Mouse (Mus musculus) intestine, postnatal 0 days (tissue): ENCODE measurements at regions not wholly inside any gene's neighbourhood (a gene's known extent, or its start where the extent isn't known, plus 50 kb on each side); places are given as distances from the start of the nearest gene placed in this dataset.

ENCODE experiments used
- ATAC-seq: fragments of 200-750 bp; cut with Nextera tagmentation; 2 replicates; pipeline ENCODE4 v1.8.0; 2017; ENCODE audit warnings: mild to moderate bottlenecking, moderate TSS enrichment, moderate library complexity
- H3K27ac ChIP-seq: fragments of 300-500 bp; sonication (generic); 2 replicates; pipeline ENCODE4 v1.5.1; 2014; ENCODE audit warnings: mild to moderate bottlenecking, low read depth, low read length, moderate library complexity
- H3K27me3 ChIP-seq: fragments of 300-500 bp; sonication (generic); replicated peaks from 2 replicates; pipeline ENCODE4 v1.6.1; 2014; ENCODE audit warnings: low read length, mixed read lengths; ENCODE audit not compliant: control insufficient read depth, insufficient read depth
- H3K36me3 ChIP-seq: fragments of 300-500 bp; sonication (generic); 2 replicates; pipeline ENCODE4 v1.6.1; 2014; ENCODE audit warnings: mild to moderate bottlenecking, moderate library complexity; ENCODE audit not compliant: control insufficient read depth, insufficient read depth
- H3K4me1 ChIP-seq: fragments of 300-500 bp; sonication (generic); replicated peaks from 2 replicates; pipeline ENCODE4 v1.6.1; 2014; ENCODE audit warnings: antibody characterized with exemption, low read length, mixed read lengths; ENCODE audit not compliant: control insufficient read depth, insufficient read depth
- H3K4me2 ChIP-seq: fragments of 300-500 bp; sonication (generic); replicated peaks from 2 replicates; pipeline ENCODE4 v1.6.1; 2014; ENCODE audit warnings: low read depth, mild to moderate bottlenecking, moderate library complexity
- H3K4me3 ChIP-seq: fragments of 300-500 bp; sonication (generic); 2 replicates; pipeline ENCODE4 v1.5.1; 2014; ENCODE audit warnings: low read depth, low read length
- H3K9ac ChIP-seq: fragments of 300-500 bp; sonication (generic); 2 replicates; pipeline ENCODE4 v1.6.1; 2014; ENCODE audit warnings: mild to moderate bottlenecking, low read depth, low read length
- H3K9me3 ChIP-seq: fragments of 300-500 bp; sonication (generic); 2 replicates; pipeline ENCODE4 v1.6.1; 2016; ENCODE audit warnings: mixed run types; ENCODE audit not compliant: control insufficient read depth
- CTCF ChIP-seq: sonication (generic); IDR thresholded peaks from 2 replicates; pipeline ENCODE4 v1.5.1; 2016; ENCODE audit warnings: low read depth, mild to moderate bottlenecking, control low read depth, antibody characterized with exemption, moderate library complexity
- WGBS: fragments of 180-500 bp; shearing (Covaris S2); extraction: QIAGEN DNeasy Blood & Tissue Kit; methylation state at CpG from one replicate; pipeline ENCODE4 v1.1.7; 2014; 5-methylcytosine and 5-hydroxymethylcytosine counted together

DNA sequence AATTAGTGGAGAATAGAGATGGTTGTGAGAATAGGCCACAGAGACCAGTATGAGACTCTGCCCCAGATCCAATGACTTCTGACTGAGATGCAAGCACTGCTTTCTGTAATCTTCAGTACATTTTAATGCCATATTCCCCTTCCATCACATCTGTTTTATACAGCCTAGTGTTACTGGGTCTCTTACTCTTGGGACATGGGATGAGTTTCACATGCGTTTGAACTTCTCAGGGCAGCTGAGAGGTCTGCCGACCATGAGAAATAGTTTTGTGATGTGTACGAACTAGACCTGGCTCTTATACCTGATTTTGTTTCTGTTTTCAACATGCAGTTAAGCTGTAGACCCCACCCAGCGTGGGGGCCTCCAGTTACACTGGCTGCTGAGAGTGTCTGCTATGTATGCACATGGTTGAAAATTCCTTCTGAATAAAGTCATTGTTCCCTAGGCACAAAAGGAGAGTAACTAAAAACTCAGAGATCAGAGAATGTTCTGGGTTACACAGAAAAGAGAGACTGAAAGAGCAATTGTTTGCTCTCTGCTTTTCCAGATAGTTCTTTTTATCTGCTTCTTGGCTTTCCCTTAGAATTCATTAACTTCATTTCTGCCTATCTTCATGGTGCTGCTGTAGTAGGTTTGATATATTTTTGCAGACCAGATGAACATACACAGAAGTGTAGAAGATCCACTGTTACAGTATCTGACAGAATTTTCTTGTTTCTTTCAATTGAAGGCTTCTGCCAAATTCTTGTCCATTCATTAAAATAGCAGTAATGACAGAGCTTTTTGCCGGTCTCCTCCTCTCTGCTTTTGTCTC, 359.2 kb downstream of the Ttll7 start:
- ATAC-seq, result no peak
- Histone ChIP-seq H3K4me3 (no peak overlapping the region), H3K27ac (no peak overlapping the region), H3K4me2 (no peak overlapping the region), H3K36me3 (no peaks in the 10 kb centered on the region), H3K9ac (no peak overlapping the region), H3K4me1 (no peaks in the 10 kb centered on the region), H3K27me3 (no peaks in the 10 kb centered on the region), H3K9me3 (no peaks in the 10 kb centered on the region)
- TF ChIP-seq CTCF, result no peak
- 62% methylated on average over 5 of the region's 5 CpGs for WGBS

DNA sequence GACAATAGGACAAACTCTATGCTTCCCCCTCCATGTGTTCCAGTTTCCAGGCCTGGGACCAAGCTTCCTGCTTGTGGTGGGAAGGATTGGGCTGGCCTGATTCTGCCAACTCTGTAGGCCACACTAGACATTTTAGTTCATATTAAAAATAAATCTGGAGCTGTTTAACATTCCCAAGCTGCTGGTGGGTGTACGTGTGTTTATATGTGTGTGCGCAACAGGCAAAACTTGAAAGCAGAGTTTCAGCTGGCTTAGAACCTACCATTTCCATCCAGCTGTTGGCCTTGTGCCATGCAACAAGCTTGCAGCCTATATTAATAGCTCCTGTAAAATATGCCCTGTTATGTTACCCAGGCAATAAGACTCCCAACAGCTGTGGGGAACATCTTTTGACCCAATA, 376.5 kb downstream of the Ttll7 start:
- H3K27me3 ChIP-seq, result no peaks in the 10 kb centered on the region
- WGBS, result 65% methylated on average over 2 of the region's 2 CpGs
- TF ChIP-seq CTCF, result no peak
- H3K4me1 ChIP-seq, result no peaks in the 10 kb centered on the region
- no peak overlapping the region for H3K27ac ChIP-seq
- H3K9ac ChIP-seq, result no peak overlapping the region
- ATAC-seq, result no peak
- H3K36me3 ChIP-seq, result no peaks in the 10 kb centered on the region
- no peak overlapping the region for H3K4me3 ChIP-seq
- H3K9me3 ChIP-seq, result no peaks in the 10 kb centered on the region
- no peak overlapping the region for H3K4me2 ChIP-seq

DNA sequence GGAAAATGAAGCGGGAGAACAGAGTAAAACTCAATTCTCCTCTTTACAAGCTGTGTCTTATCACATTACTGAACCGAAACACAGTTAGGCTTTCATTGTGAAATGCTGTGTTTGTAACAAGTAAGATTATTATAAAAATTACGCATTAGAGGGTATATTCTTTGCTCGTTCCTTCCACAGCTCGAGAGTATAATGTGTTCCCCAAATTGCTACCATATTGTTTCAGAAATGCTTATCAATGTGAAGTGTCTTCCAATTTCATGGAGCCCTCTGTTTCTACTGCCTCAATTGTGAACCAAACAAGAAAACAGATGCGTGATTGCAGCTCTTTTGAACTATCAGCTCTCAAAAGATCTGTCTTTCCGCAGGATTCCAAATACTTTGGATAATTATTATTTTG, 378.4 kb downstream of the Ttll7 start:
- H3K27me3 ChIP-seq, result no peaks in the 10 kb centered on the region
- H3K4me1 ChIP-seq, result no peaks in the 10 kb centered on the region
- no peak overlapping the region for H3K27ac ChIP-seq
- H3K9ac ChIP-seq, result no peak overlapping the region
- no peak overlapping the region for H3K4me2 ChIP-seq
- ATAC-seq, result no peak
- TF ChIP-seq CTCF, result no peak
- WGBS, result 85% methylated on average over 7 of the region's 7 CpGs
- no peaks in the 10 kb centered on the region for H3K9me3 ChIP-seq
- H3K36me3 ChIP-seq, result no peaks in the 10 kb centered on the region
- no peak overlapping the region for H3K4me3 ChIP-seq

DNA sequence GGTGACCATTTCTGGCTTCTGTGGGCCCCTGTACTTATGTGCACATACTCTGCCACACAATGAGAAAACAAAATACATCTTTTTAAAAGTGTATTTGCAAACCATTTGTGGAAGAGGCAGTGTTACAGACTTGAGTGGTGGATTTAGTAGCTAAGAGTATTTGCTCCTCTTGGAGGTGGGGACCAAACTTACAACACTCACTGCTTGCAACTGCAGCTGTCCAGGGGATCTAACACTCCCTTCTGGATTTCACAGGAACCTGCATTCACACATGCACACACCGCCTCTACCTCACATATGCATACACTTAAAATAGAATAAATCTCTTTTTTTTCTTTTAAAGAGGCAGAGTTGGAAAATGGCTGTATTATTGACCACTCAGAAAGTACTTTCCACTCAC, 386.2 kb downstream of the Ttll7 start:
- no peaks in the 10 kb centered on the region for H3K9me3 ChIP-seq
- no peaks in the 10 kb centered on the region for H3K27me3 ChIP-seq
- no peak for TF ChIP-seq CTCF
- H3K4me1 ChIP-seq, result no peaks in the 10 kb centered on the region
- no peak overlapping the region for H3K4me2 ChIP-seq
- H3K27ac ChIP-seq, result no peak overlapping the region
- H3K36me3 ChIP-seq, result no peaks in the 10 kb centered on the region
- H3K4me3 ChIP-seq, result no peak overlapping the region
- no peak overlapping the region for H3K9ac ChIP-seq
- no peak for ATAC-seq
- WGBS, result 71% methylated on average over 1 of the region's 1 CpGs

DNA sequence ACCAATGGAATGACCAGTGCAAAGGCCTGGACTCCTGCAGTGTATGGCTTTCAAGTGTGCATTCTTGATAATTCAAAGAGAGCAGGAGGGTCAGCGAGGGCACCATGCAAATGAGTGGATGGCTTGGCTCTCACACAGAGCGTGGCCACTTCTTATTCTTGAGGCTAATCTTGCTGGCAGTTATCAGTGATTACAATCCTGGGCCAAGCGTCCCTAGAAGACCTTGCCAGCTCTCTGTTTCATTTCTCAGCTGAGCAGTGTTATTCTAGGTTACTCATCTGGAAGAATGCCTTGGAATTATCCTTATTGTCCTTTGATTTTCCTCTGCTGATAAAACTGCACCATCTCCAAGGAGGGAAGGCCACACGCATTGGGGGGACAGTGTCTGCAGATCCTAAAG, 388.5 kb downstream of the Ttll7 start:
- Histone ChIP-seq H3K4me3 (no peak overlapping the region), H3K9me3 (no peaks in the 10 kb centered on the region), H3K36me3 (no peaks in the 10 kb centered on the region), H3K4me1 (no peaks in the 10 kb centered on the region), H3K27ac (no peak overlapping the region), H3K9ac (no peak overlapping the region), H3K4me2 (no peak overlapping the region), H3K27me3 (no peaks in the 10 kb centered on the region)
- TF ChIP-seq CTCF, result no peak
- no peak for ATAC-seq
- 74% methylated on average over 4 of the region's 4 CpGs for WGBS

DNA sequence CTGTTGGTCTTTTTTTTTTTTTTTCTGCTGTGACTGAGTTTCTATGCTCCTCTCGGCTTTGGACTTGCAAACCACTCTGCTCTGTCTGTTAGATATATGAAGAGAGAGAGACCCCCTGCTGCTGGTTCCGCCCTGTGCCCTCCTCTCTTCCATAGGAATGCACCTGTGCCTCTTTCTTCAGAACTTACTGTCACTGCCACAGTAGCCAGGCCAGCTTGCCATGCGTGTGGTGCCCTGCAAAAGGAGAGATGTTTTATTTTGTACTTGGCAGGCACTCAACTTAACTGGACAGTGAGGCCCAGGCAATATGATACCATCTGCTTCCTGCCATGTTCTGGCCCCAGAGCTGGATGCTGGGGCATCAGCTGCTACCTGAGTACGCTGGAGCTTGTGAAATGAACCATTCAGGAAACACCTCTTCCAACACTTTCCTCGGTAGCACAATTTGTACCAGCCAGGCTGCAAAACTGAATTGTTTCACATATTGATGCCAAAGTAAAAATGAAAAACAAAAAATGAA, 392.8 kb downstream of the Ttll7 start:
- WGBS, result 72% methylated on average over 5 of the region's 5 CpGs
- Histone ChIP-seq H3K9me3 (no peaks in the 10 kb centered on the region), H3K27me3 (no peaks in the 10 kb centered on the region), H3K4me3 (no peak overlapping the region), H3K4me2 (no peak overlapping the region), H3K36me3 (no peaks in the 10 kb centered on the region), H3K4me1 (no peaks in the 10 kb centered on the region), H3K9ac (no peak overlapping the region), H3K27ac (no peak overlapping the region)
- no peak for TF ChIP-seq CTCF
- no peak for ATAC-seq
